In genomic region chr6:136852348-136852747, GRCm38 (mm10) we compare ENCODE assay signal across 13 mouse cellular contexts. TPM values are rescaled to one million over a fixed set of nuclear protein-coding genes. Genes with fewer than 3 reads are reported as not detected.
DNase-seq lines count a peak whose midpoint lies in the region; ATAC-seq lines count a peak whose summit lies in the region.
"Had no signal": no experiment of that assay in that cellular context is flagged by ENCODE, and none has a peak within 500 bp of the region (broad histone marks: within the 10 kb centered on the region; RNA-seq: fewer than 3 reads in every experiment).

No protein-coding gene starts in this region.

- H3K9ac ChIP-seq in hindbrain, embryonic 14.5 days, result no peak overlapping the region
- H3K9ac ChIP-seq in hindbrain, embryonic 12.5 days, result no peak overlapping the region
- no peak overlapping the region for H3K9ac ChIP-seq in embryonic facial prominence, embryonic 12.5 days
- no peak overlapping the region for H3K9ac ChIP-seq in limb, embryonic 13.5 days

- H3K4me2 ChIP-seq in hindbrain, embryonic 14.5 days (replicated peaks), result no peak overlapping the region
- no peak overlapping the region for H3K4me2 ChIP-seq in hindbrain, embryonic 12.5 days (replicated peaks)
- H3K4me2 ChIP-seq in embryonic facial prominence, embryonic 12.5 days (replicated peaks), result no peak overlapping the region
- no peak overlapping the region for H3K4me2 ChIP-seq in limb, embryonic 13.5 days (replicated peaks)

- H3K36me3 ChIP-seq in hindbrain, embryonic 14.5 days (replicated peaks; ENCODE audit: control insufficient read depth, insufficient read depth), result no peaks in the 10 kb centered on the region
- no peaks in the 10 kb centered on the region for H3K36me3 ChIP-seq in hindbrain, embryonic 12.5 days
- no peaks in the 10 kb centered on the region for H3K36me3 ChIP-seq in embryonic facial prominence, embryonic 12.5 days
- no peaks in the 10 kb centered on the region for H3K36me3 ChIP-seq in limb, embryonic 13.5 days

- 82% methylated on average over 4 of the region's 4 CpGs for WGBS in hindbrain, embryonic 14.5 days
- 75% methylated on average over 4 of the region's 4 CpGs for WGBS in hindbrain, embryonic 12.5 days
- WGBS in embryonic facial prominence, embryonic 12.5 days, result 69% methylated on average over 4 of the region's 4 CpGs
- WGBS in limb, embryonic 13.5 days, result 66% methylated on average over 4 of the region's 4 CpGs

- no peaks in the 10 kb centered on the region for H3K4me1 ChIP-seq in hindbrain, embryonic 14.5 days (replicated peaks; ENCODE audit: control insufficient read depth, insufficient read depth, low read length)
- peaks cover 5% of the 10 kb centered on the region; the same call in 1 of the 2 replicates for H3K4me1 ChIP-seq in hindbrain, embryonic 12.5 days
- peaks cover 18% of the 10 kb centered on the region for H3K4me1 ChIP-seq in embryonic facial prominence, embryonic 12.5 days
- H3K4me1 ChIP-seq in limb, embryonic 13.5 days, result peaks cover 35% of the 10 kb centered on the region

- H3K27me3 ChIP-seq in hindbrain, embryonic 14.5 days (ENCODE audit: control insufficient read depth, insufficient read depth, low read length), result no peaks in the 10 kb centered on the region
- H3K27me3 ChIP-seq in hindbrain, embryonic 12.5 days, result no peaks in the 10 kb centered on the region
- no peaks in the 10 kb centered on the region for H3K27me3 ChIP-seq in embryonic facial prominence, embryonic 12.5 days
- no peaks in the 10 kb centered on the region for H3K27me3 ChIP-seq in limb, embryonic 13.5 days
- H3K27me3 ChIP-seq: CH12.LX had no signal

- H3K9me3 ChIP-seq in hindbrain, embryonic 14.5 days (ENCODE audit: control insufficient read depth, low read length), result no peaks in the 10 kb centered on the region
- H3K9me3 ChIP-seq in hindbrain, embryonic 12.5 days (replicated peaks), result no peaks in the 10 kb centered on the region
- no peaks in the 10 kb centered on the region for H3K9me3 ChIP-seq in embryonic facial prominence, embryonic 12.5 days
- no peaks in the 10 kb centered on the region for H3K9me3 ChIP-seq in limb, embryonic 13.5 days

- no peak for DNase-seq in hindbrain, embryonic 14.5 days (ENCODE audit: low spot score)
- DNase-seq in kidney, adult 18-20 months, result peak; percentile 23
- no peak for DNase-seq in thymus, postnatal 14 days
- no peak for DNase-seq in urinary bladder, postnatal 25 days (ENCODE audit: low spot score)
- DNase-seq: cerebellum, adult 9-10 months had no signal

- ATAC-seq in hindbrain, embryonic 14.5 days (ENCODE audit: low FRiP score), result no peak
- ATAC-seq in hindbrain, embryonic 12.5 days (ENCODE audit: low FRiP score), result no peak
- no peak for ATAC-seq in embryonic facial prominence, embryonic 12.5 days (ENCODE audit: insufficient number of reproducible peaks, insufficient read depth, low FRiP score, low TSS enrichment)
- ATAC-seq in limb, embryonic 13.5 days (ENCODE audit: low FRiP score, low read depth), result no peak
- ATAC-seq in megakaryocyte-erythroid progenitor cell, adult 5-6 weeks (replicated peaks; ENCODE audit: low FRiP score, low TSS enrichment, poor library complexity, severe bottlenecking), result no peak

- H3K4me3 ChIP-seq in hindbrain, embryonic 14.5 days (replicated peaks; ENCODE audit: low read length), result no peak overlapping the region
- H3K4me3 ChIP-seq in hindbrain, embryonic 12.5 days, result no peak overlapping the region
- H3K4me3 ChIP-seq in embryonic facial prominence, embryonic 12.5 days, result no peak overlapping the region
- H3K4me3 ChIP-seq in limb, embryonic 13.5 days, result no peak overlapping the region

- peak overlapping the region; percentile 59 for H3K27ac ChIP-seq in hindbrain, embryonic 14.5 days
- no peak overlapping the region for H3K27ac ChIP-seq in hindbrain, embryonic 12.5 days
- H3K27ac ChIP-seq in embryonic facial prominence, embryonic 12.5 days, result peak overlapping the region; percentile 64
- H3K27ac ChIP-seq in limb, embryonic 13.5 days, result peak overlapping the region; percentile 77

RNA-seq across cellular contexts. Expression of gene Art4, which starts 5.2 kb away (rescaled TPM):
- polyA plus RNA-seq in hindbrain, embryonic 14.5 days (2014; fragmentation: Nextera tagmentation; extraction: Ambion mirVana), result 0.10 and 0.21 TPM in 2 replicates
- 0.47 and 0.75 TPM in 2 replicates for polyA plus RNA-seq in hindbrain, embryonic 12.5 days (2016; fragmentation: Nextera tagmentation; extraction: Ambion mirVana)
- polyA plus RNA-seq in embryonic facial prominence, embryonic 12.5 days (2016; fragmentation: Nextera tagmentation; extraction: Ambion mirVana), result 1.1 and 1.6 TPM in 2 replicates
- polyA plus RNA-seq in limb, embryonic 13.5 days (2015; fragmentation: Nextera tagmentation; extraction: Ambion mirVana), result 2.3 and 3.1 TPM in 2 replicates
- total RNA-seq in megakaryocyte-erythroid progenitor cell, adult 5-6 weeks (2014; fragmentation: Nextera tagmentation), result 9.9 and 10.7 TPM in 2 replicates
- 26.4 and 28.1 TPM in 2 replicates for total RNA-seq in megakaryocyte-erythroid progenitor cell, adult 5-6 weeks (2017)
- total RNA-seq: layer of hippocampus, adult 18-20 months had no signal

RNA-seq across cellular contexts. Expression of gene Smco3, which starts 17.1 kb away (rescaled TPM):
- polyA plus RNA-seq in hindbrain, embryonic 14.5 days (2014; fragmentation: Nextera tagmentation; extraction: Ambion mirVana), result 1.8 and 1.9 TPM in 2 replicates
- 0.49 and 1.1 TPM in 2 replicates for polyA plus RNA-seq in hindbrain, embryonic 12.5 days (2016; fragmentation: Nextera tagmentation; extraction: Ambion mirVana)
- 0.40 and 0.43 TPM in 2 replicates for polyA plus RNA-seq in embryonic facial prominence, embryonic 12.5 days (2016; fragmentation: Nextera tagmentation; extraction: Ambion mirVana)
- polyA plus RNA-seq in limb, embryonic 13.5 days (2015; fragmentation: Nextera tagmentation; extraction: Ambion mirVana), result 1.2 and 1.7 TPM in 2 replicates
- 1.1 TPM in 1 of 2 replicates, not detected in the other for total RNA-seq in megakaryocyte-erythroid progenitor cell, adult 5-6 weeks (2014; fragmentation: Nextera tagmentation)
- 1.2 TPM in 1 of 2 replicates, not detected in the other for total RNA-seq in megakaryocyte-erythroid progenitor cell, adult 5-6 weeks (2017)
- polyA plus RNA-seq: heart, embryonic 16.5 days; limb, embryonic 11.5 days had no signal

RNA-seq across cellular contexts. Expression of gene Mgp, which starts 23.3 kb away (rescaled TPM):
- 9.2 and 11.7 TPM in 2 replicates for polyA plus RNA-seq in hindbrain, embryonic 14.5 days (2014; fragmentation: Nextera tagmentation; extraction: Ambion mirVana)
- polyA plus RNA-seq in hindbrain, embryonic 12.5 days (2016; fragmentation: Nextera tagmentation; extraction: Ambion mirVana), result 16.6 and 35.9 TPM in 2 replicates
- polyA plus RNA-seq in embryonic facial prominence, embryonic 12.5 days (2016; fragmentation: Nextera tagmentation; extraction: Ambion mirVana), result 41.2 and 42.9 TPM in 2 replicates
- 180 and 183 TPM in 2 replicates for polyA plus RNA-seq in limb, embryonic 13.5 days (2015; fragmentation: Nextera tagmentation; extraction: Ambion mirVana)
- not detected in 2 replicates for total RNA-seq in megakaryocyte-erythroid progenitor cell, adult 5-6 weeks (2014; fragmentation: Nextera tagmentation)
- total RNA-seq in megakaryocyte-erythroid progenitor cell, adult 5-6 weeks (2017), result not detected in 2 replicates
- total RNA-seq: CH12.LX had no signal

RNA-seq across cellular contexts. Expression of gene Wbp11, which starts 24.3 kb away (rescaled TPM):
- polyA plus RNA-seq in hindbrain, embryonic 14.5 days (2014; fragmentation: Nextera tagmentation; extraction: Ambion mirVana), result 74.7 and 77.5 TPM in 2 replicates
- 112 and 123 TPM in 2 replicates for polyA plus RNA-seq in hindbrain, embryonic 12.5 days (2016; fragmentation: Nextera tagmentation; extraction: Ambion mirVana)
- polyA plus RNA-seq in embryonic facial prominence, embryonic 12.5 days (2016; fragmentation: Nextera tagmentation; extraction: Ambion mirVana), result 122 and 130 TPM in 2 replicates
- polyA plus RNA-seq in limb, embryonic 13.5 days (2015; fragmentation: Nextera tagmentation; extraction: Ambion mirVana), result 110 and 114 TPM in 2 replicates
- total RNA-seq in megakaryocyte-erythroid progenitor cell, adult 5-6 weeks (2014; fragmentation: Nextera tagmentation), result 122 and 137 TPM in 2 replicates
- 57.0 and 70.7 TPM in 2 replicates for total RNA-seq in megakaryocyte-erythroid progenitor cell, adult 5-6 weeks (2017)

RNA-seq across cellular contexts. Expression of gene BC049715, which starts 24.9 kb away (rescaled TPM):
- 1.4 and 2.0 TPM in 2 replicates for polyA plus RNA-seq in hindbrain, embryonic 14.5 days (2014; fragmentation: Nextera tagmentation; extraction: Ambion mirVana)
- polyA plus RNA-seq in hindbrain, embryonic 12.5 days (2016; fragmentation: Nextera tagmentation; extraction: Ambion mirVana), result 1.3 and 2.5 TPM in 2 replicates
- polyA plus RNA-seq in embryonic facial prominence, embryonic 12.5 days (2016; fragmentation: Nextera tagmentation; extraction: Ambion mirVana), result 2.2 and 3.5 TPM in 2 replicates
- 1.8 and 2.2 TPM in 2 replicates for polyA plus RNA-seq in limb, embryonic 13.5 days (2015; fragmentation: Nextera tagmentation; extraction: Ambion mirVana)
- total RNA-seq in megakaryocyte-erythroid progenitor cell, adult 5-6 weeks (2014; fragmentation: Nextera tagmentation), result 0.96 and 1.2 TPM in 2 replicates
- total RNA-seq in megakaryocyte-erythroid progenitor cell, adult 5-6 weeks (2017), result 1.0 and 2.5 TPM in 2 replicates
